Mouse (Mus musculus): Measurements from ENCODE around the gene Tmem240.

Tmem240 gene

DNA sequence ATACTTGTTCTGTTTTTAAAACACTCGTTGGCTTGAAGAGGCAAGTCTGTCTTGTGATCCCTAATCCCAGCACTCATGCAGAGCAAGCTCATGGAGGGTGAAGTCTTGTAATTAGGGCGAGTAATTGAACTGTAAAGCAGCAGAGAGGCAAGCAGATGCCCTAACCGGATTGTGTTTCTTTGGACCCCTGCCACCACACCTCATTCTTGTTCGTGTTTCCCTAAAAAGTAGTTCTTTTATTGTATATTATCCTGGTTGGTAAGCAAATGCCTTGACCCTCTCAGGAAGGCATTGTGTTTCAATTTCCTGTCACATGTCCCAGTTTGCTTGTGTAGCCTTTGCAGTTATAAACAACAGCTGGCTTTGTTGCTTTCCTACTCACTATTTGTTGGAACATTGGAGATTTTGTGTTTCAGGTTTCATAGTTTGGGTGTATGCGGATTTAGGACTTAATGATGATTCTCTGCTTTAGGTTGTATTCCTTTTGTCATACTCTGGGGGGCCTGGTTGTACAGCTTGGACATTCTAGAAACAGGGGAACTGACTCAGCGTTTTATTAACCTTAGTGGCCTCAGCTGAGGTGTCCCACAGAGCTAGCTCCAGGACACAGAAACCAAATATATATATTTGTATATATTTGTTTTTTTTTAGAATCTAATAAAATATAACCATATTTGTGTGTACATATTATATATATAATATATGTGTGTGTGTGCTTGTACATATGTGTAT lies 23.9 kb upstream of the Tmem240 start:
- no peak for TF ChIP-seq POU5F1 (IDR thresholded peaks at IDR 0.05; ENCODE audit: borderline replicate concordance, low read length)
- no peak for TF ChIP-seq CTCF (conservative IDR thresholded peaks at IDR 0.05; ENCODE audit: low read length)
- no peak for TF ChIP-seq NANOG (IDR thresholded peaks at IDR 0.05; ENCODE audit: borderline replicate concordance, low read length)
- peaks cover 74% of the 10 kb centered on the region for H3K36me3 ChIP-seq (ENCODE audit: insufficient read depth, low read length)
- H3K4me3 ChIP-seq (replicated peaks; ENCODE audit: low read length) = 0 out of 2 replicates have a peak overlapping the region, but pooled peaks have one; percentile 8

GRCm38 (mm10) chr4:155721668-155722083 lies 12.9 kb upstream of the Tmem240 start:
- H3K4me3 ChIP-seq (replicated peaks; ENCODE audit: low read length) = no peak overlapping the region
- no peaks in the 10 kb centered on the region for H3K9me3 ChIP-seq (ENCODE audit: low read length)
- peaks cover 92% of the 10 kb centered on the region for H3K36me3 ChIP-seq (ENCODE audit: insufficient read depth, low read length)
- H3K4me1 ChIP-seq (replicated peaks; ENCODE audit: low read depth, low read length) = peaks cover 23% of the 10 kb centered on the region
- TF ChIP-seq CTCF (conservative IDR thresholded peaks at IDR 0.05; ENCODE audit: low read length) = peak; percentile 50
- TF ChIP-seq POU5F1 (IDR thresholded peaks at IDR 0.05; ENCODE audit: borderline replicate concordance, low read length) = no peak
- H3K27me3 ChIP-seq (ENCODE audit: insufficient read depth, low read length) = no peaks in the 10 kb centered on the region

More for the DNA sequence above, 23.9 kb upstream of the Tmem240 start:
- Histone ChIP-seq H3K9me3 (ENCODE audit: low read length) (no peaks in the 10 kb centered on the region), H3K27me3 (ENCODE audit: insufficient read depth, low read length) (no peaks in the 10 kb centered on the region), H3K4me1 (replicated peaks; ENCODE audit: low read depth, low read length) (peaks cover 87% of the 10 kb centered on the region)

- H3K9me3 ChIP-seq (ENCODE audit: low read length) = no peaks in the 10 kb centered on the region
- no peak overlapping the region for H3K4me3 ChIP-seq (replicated peaks; ENCODE audit: low read length)
- no peaks in the 10 kb centered on the region for H3K27me3 ChIP-seq (ENCODE audit: insufficient read depth, low read length)
- H3K4me1 ChIP-seq (replicated peaks; ENCODE audit: low read depth, low read length) = peaks cover under 1% of the 10 kb centered on the region; the same call in 1 of the 2 replicates
- H3K36me3 ChIP-seq (ENCODE audit: insufficient read depth, low read length) = peaks cover 98% of the 10 kb centered on the region
- TF ChIP-seq POU5F1 (IDR thresholded peaks at IDR 0.05; ENCODE audit: borderline replicate concordance, low read length) = no peak
Observed at GRCm38 (mm10) chr4:155727993-155728392, 6.6 kb upstream of the Tmem240 start.

GRCm38 (mm10) chr4:155733267-155733666 lies 1.3 kb upstream of the Tmem240 start:
- H3K4me3 ChIP-seq (replicated peaks; ENCODE audit: low read length) = no peak overlapping the region
- TF ChIP-seq CTCF (conservative IDR thresholded peaks at IDR 0.05; ENCODE audit: low read length) (no peak), NANOG (IDR thresholded peaks at IDR 0.05; ENCODE audit: borderline replicate concordance, low read length) (no peak), POU5F1 (IDR thresholded peaks at IDR 0.05; ENCODE audit: borderline replicate concordance, low read length) (no peak)
- peaks cover 31% of the 10 kb centered on the region for H3K4me1 ChIP-seq (replicated peaks; ENCODE audit: low read depth, low read length)
- H3K9me3 ChIP-seq (ENCODE audit: low read length) = no peaks in the 10 kb centered on the region
- peaks cover 8% of the 10 kb centered on the region for H3K27me3 ChIP-seq (ENCODE audit: insufficient read depth, low read length)
- H3K36me3 ChIP-seq (ENCODE audit: insufficient read depth, low read length) = peaks cover 67% of the 10 kb centered on the region

GRCm38 (mm10) chr4:155734951-155735702 lies 527 bp downstream of the Tmem240 start:
- H3K4me3 ChIP-seq (replicated peaks; ENCODE audit: low read length) = peak overlapping the region; percentile 84
- peaks cover 8% of the 10 kb centered on the region for H3K27me3 ChIP-seq (ENCODE audit: insufficient read depth, low read length)
- no peaks in the 10 kb centered on the region for H3K9me3 ChIP-seq (ENCODE audit: low read length)
- peaks cover 44% of the 10 kb centered on the region for H3K4me1 ChIP-seq (replicated peaks; ENCODE audit: low read depth, low read length)
- H3K36me3 ChIP-seq (ENCODE audit: insufficient read depth, low read length) = peaks cover 49% of the 10 kb centered on the region
- TF ChIP-seq NANOG (IDR thresholded peaks at IDR 0.05; ENCODE audit: borderline replicate concordance, low read length) (no peak), CTCF (conservative IDR thresholded peaks at IDR 0.05; ENCODE audit: low read length) (no peak), POU5F1 (IDR thresholded peaks at IDR 0.05; ENCODE audit: borderline replicate concordance, low read length) (no peak)

GRCm38 (mm10) chr4:155735788-155736187 lies 1.2 kb downstream of the Tmem240 start:
- TF ChIP-seq CTCF (conservative IDR thresholded peaks at IDR 0.05; ENCODE audit: low read length) (no peak), NANOG (IDR thresholded peaks at IDR 0.05; ENCODE audit: borderline replicate concordance, low read length) (no peak), POU5F1 (IDR thresholded peaks at IDR 0.05; ENCODE audit: borderline replicate concordance, low read length) (no peak)
- Histone ChIP-seq H3K4me1 (replicated peaks; ENCODE audit: low read depth, low read length) (peaks cover 50% of the 10 kb centered on the region), H3K4me3 (replicated peaks; ENCODE audit: low read length) (peak overlapping the region; percentile 84), H3K27me3 (ENCODE audit: insufficient read depth, low read length) (peaks cover 8% of the 10 kb centered on the region), H3K36me3 (ENCODE audit: insufficient read depth, low read length) (peaks cover 49% of the 10 kb centered on the region), H3K9me3 (ENCODE audit: low read length) (no peaks in the 10 kb centered on the region)

- no peak overlapping the region for H3K4me3 ChIP-seq (replicated peaks; ENCODE audit: low read length)
- no peaks in the 10 kb centered on the region for H3K9me3 ChIP-seq (ENCODE audit: low read length)
- peaks cover 56% of the 10 kb centered on the region for H3K4me1 ChIP-seq (replicated peaks; ENCODE audit: low read depth, low read length)
- TF ChIP-seq CTCF (conservative IDR thresholded peaks at IDR 0.05; ENCODE audit: low read length) (no peak), POU5F1 (IDR thresholded peaks at IDR 0.05; ENCODE audit: borderline replicate concordance, low read length) (no peak), NANOG (IDR thresholded peaks at IDR 0.05; ENCODE audit: borderline replicate concordance, low read length) (no peak)
- H3K36me3 ChIP-seq (ENCODE audit: insufficient read depth, low read length) = peaks cover 49% of the 10 kb centered on the region
- H3K27me3 ChIP-seq (ENCODE audit: insufficient read depth, low read length) = peaks cover 8% of the 10 kb centered on the region
Observed at GRCm38 (mm10) chr4:155736421-155736820, 1.8 kb downstream of the Tmem240 start.

- Histone ChIP-seq H3K4me3 (replicated peaks; ENCODE audit: low read length) (no peak overlapping the region), H3K9me3 (ENCODE audit: low read length) (no peaks in the 10 kb centered on the region), H3K4me1 (replicated peaks; ENCODE audit: low read depth, low read length) (peaks cover 63% of the 10 kb centered on the region), H3K27me3 (ENCODE audit: insufficient read depth, low read length) (peaks cover 8% of the 10 kb centered on the region), H3K36me3 (ENCODE audit: insufficient read depth, low read length) (peaks cover 49% of the 10 kb centered on the region)
- TF ChIP-seq POU5F1 (IDR thresholded peaks at IDR 0.05; ENCODE audit: borderline replicate concordance, low read length) (no peak), NANOG (IDR thresholded peaks at IDR 0.05; ENCODE audit: borderline replicate concordance, low read length) (no peak), CTCF (conservative IDR thresholded peaks at IDR 0.05; ENCODE audit: low read length) (no peak)
Observed at GRCm38 (mm10) chr4:155738262-155738661, 3.7 kb downstream of the Tmem240 start.

Measured in E14TG2a.4 (cell line).